Mouse (Mus musculus): ENCODE data around the gene Gm20517.

- TF ChIP-seq EP300 (IDR thresholded peaks at IDR 0.05; ENCODE audit: low read depth) (no peak), CTCF (IDR thresholded peaks at IDR 0.05; ENCODE audit: low read depth) (no peak)
These were observed 4.7 kb downstream of the Gm20517 start for GRCm38 (mm10) chr17:47616119-47616518.
